Mouse (Mus musculus): ENCODE measurements around the gene Slc4a4. TPM values are rescaled to one million over a fixed set of nuclear protein-coding genes. Genes with fewer than 3 reads are reported as not detected.
"Not testable (repeated sequence)": the region's sequence is repeated elsewhere in the genome, so short reads cannot be mapped to it uniquely, and the experiment has no call there.

Gene Slc4a4
- polyA plus RNA-seq, 1 experiment from 2014 or later, result 1.5 TPM

DNA sequence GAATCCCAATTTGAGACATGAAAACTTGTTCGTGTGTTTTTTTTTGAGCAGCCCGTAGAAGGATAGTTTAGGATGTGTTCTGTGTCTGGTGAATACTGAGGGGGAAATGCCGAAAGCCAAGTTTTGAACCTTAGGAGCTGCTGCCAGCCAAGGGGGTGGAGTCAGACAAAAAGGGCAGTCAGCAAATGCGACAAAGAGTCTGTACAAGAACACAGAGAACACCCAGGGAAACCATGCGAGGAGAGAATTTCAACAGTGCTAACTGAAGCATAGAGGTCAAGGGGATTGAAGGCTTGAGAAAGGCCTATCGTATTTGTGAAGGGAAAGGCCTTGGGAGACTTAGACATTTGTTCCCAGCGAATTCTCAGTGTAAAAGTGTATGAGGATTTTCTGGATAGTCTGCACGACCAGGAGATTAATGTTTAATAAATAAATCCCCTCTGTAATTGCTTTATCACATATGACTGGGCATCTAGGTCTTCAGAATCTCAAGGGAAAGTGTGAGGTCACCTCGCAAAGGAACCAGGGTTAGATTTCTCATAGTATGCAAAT is 103.7 kb downstream of the Slc4a4 start:
- Histone ChIP-seq H3K27ac (ENCODE audit: low read depth, low read length) (no peak overlapping the region), H3K9ac (ENCODE audit: low read depth, low read length) (no peak overlapping the region), H3K4me1 (replicated peaks; ENCODE audit: control insufficient read depth, insufficient read depth, low read length) (no peaks in the 10 kb centered on the region), H3K36me3 (ENCODE audit: control insufficient read depth, insufficient read depth, low read length) (no peaks in the 10 kb centered on the region), H3K27me3 (replicated peaks; ENCODE audit: control insufficient read depth, insufficient read depth, low read length) (no peaks in the 10 kb centered on the region), H3K4me2 (no peak overlapping the region), H3K9me3 (ENCODE audit: control insufficient read depth, low read length) (no peaks in the 10 kb centered on the region), H3K4me3 (ENCODE audit: low read depth, low read length) (no peak overlapping the region)
- ATAC-seq (replicated peaks; ENCODE audit: low FRiP score) (no peak), DNase-seq (ENCODE audit: low spot score) (no peak)
- WGBS, result 79% methylated on average over 9 of the region's 9 CpGs

GRCm38 (mm10) chr5:88991309-88991708 is 104.7 kb downstream of the Slc4a4 start:
- not testable (repeated sequence) for H3K4me1 ChIP-seq (replicated peaks; ENCODE audit: control insufficient read depth, insufficient read depth, low read length); H3K27me3 ChIP-seq (replicated peaks; ENCODE audit: control insufficient read depth, insufficient read depth, low read length); ATAC-seq (replicated peaks; ENCODE audit: low FRiP score); H3K9me3 ChIP-seq (ENCODE audit: control insufficient read depth, low read length); H3K9ac ChIP-seq (ENCODE audit: low read depth, low read length); H3K27ac ChIP-seq (ENCODE audit: low read depth, low read length); DNase-seq (ENCODE audit: low spot score); H3K4me2 ChIP-seq; H3K4me3 ChIP-seq (ENCODE audit: low read depth, low read length); H3K36me3 ChIP-seq (ENCODE audit: control insufficient read depth, insufficient read depth, low read length)
- 74% methylated on average over 2 of the region's 2 CpGs for WGBS

DNA sequence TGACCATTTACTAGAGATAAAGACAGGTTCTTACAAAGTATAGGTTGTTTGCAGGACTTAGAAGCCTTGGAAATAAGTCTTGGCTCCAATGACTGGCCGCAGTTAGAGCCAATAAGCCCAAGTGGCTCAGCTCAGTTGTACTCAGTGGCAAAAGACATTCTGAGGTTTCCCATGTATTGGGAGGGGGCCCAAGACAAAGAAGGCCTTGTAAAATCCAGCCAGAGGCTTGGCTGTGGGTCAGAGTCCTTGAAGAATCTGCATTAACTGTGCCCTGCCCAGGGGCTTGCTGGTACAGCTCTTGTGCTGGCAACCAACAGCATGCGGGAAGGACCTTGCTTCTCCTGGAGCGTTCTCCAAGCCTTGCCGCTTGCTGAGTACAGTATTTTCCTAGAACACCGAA is 107.9 kb downstream of the Slc4a4 start:
- H3K4me1 ChIP-seq (replicated peaks; ENCODE audit: control insufficient read depth, insufficient read depth, low read length), result no peaks in the 10 kb centered on the region
- H3K4me2 ChIP-seq, result no peak overlapping the region
- no peak overlapping the region for H3K4me3 ChIP-seq (ENCODE audit: low read depth, low read length)
- DNase-seq (ENCODE audit: low spot score) (no peak), ATAC-seq (replicated peaks; ENCODE audit: low FRiP score) (no peak)
- no peaks in the 10 kb centered on the region for H3K9me3 ChIP-seq (ENCODE audit: control insufficient read depth, low read length)
- no peaks in the 10 kb centered on the region for H3K36me3 ChIP-seq (ENCODE audit: control insufficient read depth, insufficient read depth, low read length)
- H3K27me3 ChIP-seq (replicated peaks; ENCODE audit: control insufficient read depth, insufficient read depth, low read length), result no peaks in the 10 kb centered on the region
- 88% methylated on average over 5 of the region's 5 CpGs for WGBS
- no peak overlapping the region for H3K27ac ChIP-seq (ENCODE audit: low read depth, low read length)
- no peak overlapping the region for H3K9ac ChIP-seq (ENCODE audit: low read depth, low read length)

DNA sequence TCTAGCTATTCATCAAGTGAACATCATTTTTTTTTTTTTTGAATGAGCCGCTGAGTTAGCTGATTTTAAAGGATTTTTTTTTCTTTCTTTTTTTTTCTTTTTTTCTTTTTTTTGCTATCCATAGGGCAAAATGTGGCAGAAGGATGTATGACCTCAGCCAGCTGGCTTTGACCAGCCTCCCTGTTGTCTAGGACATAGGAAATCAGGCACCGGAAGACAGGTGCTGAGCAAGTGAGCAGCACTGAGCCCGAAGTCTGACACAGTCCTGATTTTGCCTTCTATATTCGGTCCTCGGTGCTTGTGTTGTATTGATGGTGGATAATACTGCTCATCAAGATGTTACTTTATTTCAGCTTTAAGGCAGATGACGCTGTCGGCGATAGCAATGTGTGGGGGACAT is 109.6 kb downstream of the Slc4a4 start:
- DNase-seq (ENCODE audit: low spot score), result no peak
- H3K4me3 ChIP-seq (ENCODE audit: low read depth, low read length), result no peak overlapping the region
- no peak overlapping the region for H3K9ac ChIP-seq (ENCODE audit: low read depth, low read length)
- no peak overlapping the region for H3K27ac ChIP-seq (ENCODE audit: low read depth, low read length)
- no peak overlapping the region for H3K4me2 ChIP-seq
- H3K27me3 ChIP-seq (replicated peaks; ENCODE audit: control insufficient read depth, insufficient read depth, low read length), result no peaks in the 10 kb centered on the region
- H3K9me3 ChIP-seq (ENCODE audit: control insufficient read depth, low read length), result no peaks in the 10 kb centered on the region
- ATAC-seq (replicated peaks; ENCODE audit: low FRiP score), result no peak
- no peaks in the 10 kb centered on the region for H3K4me1 ChIP-seq (replicated peaks; ENCODE audit: control insufficient read depth, insufficient read depth, low read length)
- H3K36me3 ChIP-seq (ENCODE audit: control insufficient read depth, insufficient read depth, low read length), result no peaks in the 10 kb centered on the region
- WGBS, result 92% methylated on average over 8 of the region's 8 CpGs

- Histone ChIP-seq H3K4me3 (ENCODE audit: low read depth, low read length) (no peak overlapping the region), H3K27ac (ENCODE audit: low read depth, low read length) (no peak overlapping the region), H3K27me3 (replicated peaks; ENCODE audit: control insufficient read depth, insufficient read depth, low read length) (no peaks in the 10 kb centered on the region), H3K9ac (ENCODE audit: low read depth, low read length) (no peak overlapping the region), H3K36me3 (ENCODE audit: control insufficient read depth, insufficient read depth, low read length) (no peaks in the 10 kb centered on the region), H3K4me1 (replicated peaks; ENCODE audit: control insufficient read depth, insufficient read depth, low read length) (no peaks in the 10 kb centered on the region), H3K9me3 (ENCODE audit: control insufficient read depth, low read length) (no peaks in the 10 kb centered on the region), H3K4me2 (no peak overlapping the region)
- WGBS, result 83% methylated on average over 6 of the region's 6 CpGs
- DNase-seq (ENCODE audit: low spot score) (no peak), ATAC-seq (replicated peaks; ENCODE audit: low FRiP score) (peak; percentile 75)
Observed at GRCm38 (mm10) chr5:88997277-88997676, 110.7 kb downstream of the Slc4a4 start.

- no peaks in the 10 kb centered on the region for H3K9me3 ChIP-seq (ENCODE audit: control insufficient read depth, low read length)
- WGBS, result 90% methylated on average over 6 of the region's 6 CpGs
- H3K9ac ChIP-seq (ENCODE audit: low read depth, low read length), result no peak overlapping the region
- DNase-seq (ENCODE audit: low spot score), result no peak
- H3K27ac ChIP-seq (ENCODE audit: low read depth, low read length), result no peak overlapping the region
- ATAC-seq (replicated peaks; ENCODE audit: low FRiP score), result no peak
- H3K27me3 ChIP-seq (replicated peaks; ENCODE audit: control insufficient read depth, insufficient read depth, low read length), result no peaks in the 10 kb centered on the region
- H3K36me3 ChIP-seq (ENCODE audit: control insufficient read depth, insufficient read depth, low read length), result no peaks in the 10 kb centered on the region
- no peak overlapping the region for H3K4me2 ChIP-seq
- H3K4me3 ChIP-seq (ENCODE audit: low read depth, low read length), result no peak overlapping the region
- no peaks in the 10 kb centered on the region for H3K4me1 ChIP-seq (replicated peaks; ENCODE audit: control insufficient read depth, insufficient read depth, low read length)
Observed at GRCm38 (mm10) chr5:88999793-89000192, 113.2 kb downstream of the Slc4a4 start.

DNA sequence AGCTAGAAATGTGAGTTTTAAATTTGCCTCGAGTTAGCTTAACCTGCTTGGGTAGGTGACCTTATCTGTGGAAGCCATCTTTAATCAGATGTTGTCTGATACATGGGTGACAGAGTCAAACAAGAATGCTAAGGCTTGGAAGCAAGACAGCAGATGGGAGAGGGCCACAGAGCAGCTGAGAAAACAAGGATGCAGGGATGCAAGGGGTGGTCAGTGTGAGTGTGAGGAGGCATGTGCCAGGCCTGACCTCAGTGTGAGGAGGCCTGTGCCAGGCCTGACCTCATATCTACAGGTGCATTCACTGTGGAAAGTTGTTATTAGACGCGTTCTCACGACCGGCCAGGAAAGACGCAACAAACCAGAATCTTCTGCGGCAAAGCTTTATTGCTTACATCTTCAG is 114.0 kb downstream of the Slc4a4 start:
- ATAC-seq (replicated peaks; ENCODE audit: low FRiP score) (no peak), DNase-seq (ENCODE audit: low spot score) (no peak)
- Histone ChIP-seq H3K4me1 (replicated peaks; ENCODE audit: control insufficient read depth, insufficient read depth, low read length) (no peaks in the 10 kb centered on the region), H3K36me3 (ENCODE audit: control insufficient read depth, insufficient read depth, low read length) (no peaks in the 10 kb centered on the region), H3K9ac (ENCODE audit: low read depth, low read length) (no peak overlapping the region), H3K4me2 (no peak overlapping the region), H3K27me3 (replicated peaks; ENCODE audit: control insufficient read depth, insufficient read depth, low read length) (no peaks in the 10 kb centered on the region), H3K9me3 (ENCODE audit: control insufficient read depth, low read length) (no peaks in the 10 kb centered on the region), H3K4me3 (ENCODE audit: low read depth, low read length) (no peak overlapping the region), H3K27ac (ENCODE audit: low read depth, low read length) (no peak overlapping the region)
- WGBS, result 92% methylated on average over 7 of the region's 7 CpGs

- DNase-seq (ENCODE audit: low spot score), result no peak
- Histone ChIP-seq H3K4me1 (replicated peaks; ENCODE audit: control insufficient read depth, insufficient read depth, low read length) (no peaks in the 10 kb centered on the region), H3K4me3 (ENCODE audit: low read depth, low read length) (no peak overlapping the region), H3K9me3 (ENCODE audit: control insufficient read depth, low read length) (no peaks in the 10 kb centered on the region), H3K9ac (ENCODE audit: low read depth, low read length) (no peak overlapping the region), H3K27me3 (replicated peaks; ENCODE audit: control insufficient read depth, insufficient read depth, low read length) (no peaks in the 10 kb centered on the region), H3K4me2 (no peak overlapping the region), H3K36me3 (ENCODE audit: control insufficient read depth, insufficient read depth, low read length) (no peaks in the 10 kb centered on the region), H3K27ac (ENCODE audit: low read depth, low read length) (no peak overlapping the region)
- ATAC-seq (replicated peaks; ENCODE audit: low FRiP score), result no peak
- WGBS, result 68% methylated on average over 5 of the region's 5 CpGs
Observed at GRCm38 (mm10) chr5:89010116-89010515, 123.5 kb downstream of the Slc4a4 start.

DNA sequence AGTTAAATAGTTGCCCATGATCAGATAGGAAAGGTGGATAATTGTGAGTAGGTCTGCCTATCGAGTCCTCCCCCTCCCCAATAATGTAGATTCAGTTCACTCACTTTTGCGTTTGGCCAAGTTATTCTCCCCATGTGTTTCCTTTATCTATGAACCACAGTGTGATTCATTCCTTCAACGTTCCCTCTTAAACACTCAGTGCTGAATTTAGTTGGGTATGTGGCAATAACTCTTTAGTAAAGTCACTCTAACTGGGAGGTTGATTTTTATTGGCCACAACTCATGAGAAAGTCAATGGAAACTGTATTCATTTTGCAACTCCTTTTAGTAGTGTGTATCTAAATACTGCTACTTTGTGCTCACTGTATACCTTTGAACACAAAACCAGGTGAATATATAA is 125.8 kb downstream of the Slc4a4 start:
- H3K27me3 ChIP-seq (replicated peaks; ENCODE audit: control insufficient read depth, insufficient read depth, low read length), result no peaks in the 10 kb centered on the region
- WGBS, result 80% methylated on average over 3 of the region's 3 CpGs
- no peak overlapping the region for H3K9ac ChIP-seq (ENCODE audit: low read depth, low read length)
- H3K4me2 ChIP-seq, result no peak overlapping the region
- H3K27ac ChIP-seq (ENCODE audit: low read depth, low read length), result no peak overlapping the region
- no peaks in the 10 kb centered on the region for H3K4me1 ChIP-seq (replicated peaks; ENCODE audit: control insufficient read depth, insufficient read depth, low read length)
- ATAC-seq (replicated peaks; ENCODE audit: low FRiP score), result no peak
- H3K36me3 ChIP-seq (ENCODE audit: control insufficient read depth, insufficient read depth, low read length), result no peaks in the 10 kb centered on the region
- DNase-seq (ENCODE audit: low spot score), result no peak
- no peaks in the 10 kb centered on the region for H3K9me3 ChIP-seq (ENCODE audit: control insufficient read depth, low read length)
- H3K4me3 ChIP-seq (ENCODE audit: low read depth, low read length), result no peak overlapping the region
